Mouse (Mus musculus) heart, embryonic 10.5 days (tissue): ENCODE measurements around the gene Rbfox1. TPM values are rescaled to one million over a fixed set of nuclear protein-coding genes. Genes with fewer than 3 reads are reported as not detected.

Experiments used
- DNase-seq: peaks from one replicate; pipeline ENCODE4 v3.0.0-alpha.2; 2017; ENCODE audit warnings: low spot score
- H3K27ac ChIP-seq: fragments of 300-500 bp; sonication (generic); 2 replicates; pipeline ENCODE4 v1.5.1; 2016; ENCODE audit warnings: mild to moderate bottlenecking
- H3K27me3 ChIP-seq: fragments of 300-500 bp; sonication (generic); 2 replicates; pipeline ENCODE4 v1.6.1; 2016; ENCODE audit warnings: mild to moderate bottlenecking; ENCODE audit not compliant: poor library complexity, insufficient read depth, severe bottlenecking
- H3K36me3 ChIP-seq: fragments of 300-500 bp; sonication (generic); 2 replicates; pipeline ENCODE4 v1.6.1; 2016; ENCODE audit warnings: mild to moderate bottlenecking, moderate library complexity
- H3K4me1 ChIP-seq: fragments of 300-500 bp; sonication (generic); 2 replicates; pipeline ENCODE4 v1.6.1; 2016; ENCODE audit warnings: mild to moderate bottlenecking
- H3K4me3 ChIP-seq: fragments of 300-500 bp; sonication (generic); 2 replicates; pipeline ENCODE4 v1.5.1; 2016; ENCODE audit warnings: mild to moderate bottlenecking, moderate library complexity
- H3K9me3 ChIP-seq: fragments of 300-500 bp; sonication (generic); 2 replicates; pipeline ENCODE4 v1.6.1; 2016; ENCODE audit warnings: mild to moderate bottlenecking, moderate library complexity
- WGBS: fragments of 180-500 bp; shearing (Covaris S2); methylation state at CpG from one replicate; pipeline ENCODE4 v1.1.7; 2016; 5-methylcytosine and 5-hydroxymethylcytosine counted together
- polyA plus RNA-seq: library from polyadenylated mRNA; unstranded; fragments of >200 nt; fragmentation: Nextera tagmentation; extraction: Ambion mirVana; gene quantifications from 2 replicates; pipeline ENCODE4 v1.2.1, GENCODE M21; 2016

Rbfox1 gene
- polyA plus RNA-seq, 1 experiment from 2014 or later = 2.8 TPM

DNA sequence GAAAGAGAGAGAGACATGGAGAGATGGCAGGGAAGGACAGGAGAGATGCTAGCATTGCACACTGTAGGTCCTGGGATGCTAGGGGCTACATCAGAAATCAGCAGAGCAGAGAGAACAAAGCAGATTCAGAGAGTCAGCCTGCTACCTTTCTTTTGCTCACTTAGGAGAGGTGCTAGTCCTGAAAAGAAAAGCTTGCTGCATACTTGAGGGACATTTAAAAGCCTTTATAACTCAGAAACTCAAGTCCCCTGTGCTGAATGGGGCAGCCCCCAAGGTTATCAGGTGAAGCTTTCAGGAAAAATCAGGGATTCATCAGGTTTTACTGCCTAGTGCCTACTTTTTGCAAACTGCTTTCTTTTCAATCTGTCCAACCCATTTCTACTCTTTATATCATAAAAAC, 1480.7 kb downstream of the Rbfox1 start:
- no peak for DNase-seq

DNA sequence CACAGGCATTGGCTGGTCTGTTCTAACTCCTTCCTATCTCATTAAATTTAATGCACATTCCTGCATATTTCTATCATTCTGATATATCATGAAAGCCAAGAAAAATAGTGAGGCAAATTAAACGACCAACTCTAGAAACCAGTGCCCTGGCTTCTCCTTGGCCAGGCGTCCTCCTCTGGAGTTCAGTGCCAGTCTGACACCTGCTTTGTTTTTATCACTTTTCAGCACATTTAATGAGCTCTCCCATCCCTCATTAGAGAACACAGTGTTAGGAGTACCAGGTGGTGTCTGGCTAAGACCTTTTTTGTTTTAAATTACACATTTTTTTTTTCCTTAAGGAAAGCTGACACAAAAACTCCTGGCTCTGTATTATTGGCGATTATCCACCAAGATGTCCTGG, 1489.0 kb downstream of the Rbfox1 start:
- no peaks in the 10 kb centered on the region for H3K36me3 ChIP-seq
- H3K27me3 ChIP-seq = no peaks in the 10 kb centered on the region
- no peak overlapping the region for H3K27ac ChIP-seq
- no peaks in the 10 kb centered on the region for H3K4me1 ChIP-seq
- no peak overlapping the region for H3K4me3 ChIP-seq
- DNase-seq = no peak
- H3K9me3 ChIP-seq = no peaks in the 10 kb centered on the region
- WGBS = 72% methylated on average over 3 of the region's 3 CpGs

More for the DNA sequence above, 1480.7 kb downstream of the Rbfox1 start:
- H3K9me3 ChIP-seq = no peaks in the 10 kb centered on the region
- no peak overlapping the region for H3K27ac ChIP-seq
- no peaks in the 10 kb centered on the region for H3K27me3 ChIP-seq
- no peaks in the 10 kb centered on the region for H3K4me1 ChIP-seq
- no peak overlapping the region for H3K4me3 ChIP-seq
- no peaks in the 10 kb centered on the region for H3K36me3 ChIP-seq

DNA sequence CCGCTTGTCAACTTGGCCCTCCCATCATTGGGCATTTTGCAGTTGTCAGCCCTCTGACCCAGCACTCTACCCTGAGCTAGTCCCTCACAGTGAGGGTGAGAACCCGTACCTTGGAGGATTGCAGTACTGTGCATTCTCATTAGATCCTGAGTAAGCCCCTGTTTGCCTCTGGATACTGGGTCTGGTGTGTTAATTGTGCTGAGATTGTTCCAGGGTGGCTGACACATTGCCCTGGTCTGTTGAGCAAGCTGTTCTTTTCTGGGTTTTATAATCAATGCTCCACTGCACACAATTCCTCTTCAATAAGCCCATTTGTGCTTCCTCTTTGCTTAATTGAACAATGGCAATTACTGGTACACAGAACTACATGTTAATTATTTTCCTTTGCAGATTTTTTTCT, 1489.5 kb downstream of the Rbfox1 start:
- WGBS = 62% methylated on average over 2 of the region's 2 CpGs
- H3K27ac ChIP-seq = no peak overlapping the region
- DNase-seq = no peak

DNA sequence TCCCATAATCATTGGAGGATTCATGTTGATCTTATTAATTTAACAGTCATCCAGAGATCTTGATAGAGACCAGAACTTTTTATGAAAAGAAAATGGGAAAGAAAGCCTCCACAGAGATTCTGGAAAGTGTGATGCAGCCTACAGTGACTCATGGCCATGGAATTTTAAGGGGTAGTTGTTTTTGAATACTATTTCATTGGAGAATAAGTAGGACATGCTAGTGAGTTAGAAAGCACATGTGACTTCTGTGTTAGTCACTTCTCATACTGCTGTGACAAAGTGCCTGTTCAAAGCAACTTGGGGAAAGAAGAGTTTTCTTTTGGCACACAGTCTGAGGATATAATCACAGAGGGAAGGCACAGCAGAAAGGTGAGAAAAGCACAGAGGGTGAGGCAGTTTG, 1510.9 kb downstream of the Rbfox1 start:
- Histone ChIP-seq H3K4me3 (no peak overlapping the region), H3K27me3 (no peaks in the 10 kb centered on the region), H3K36me3 (no peaks in the 10 kb centered on the region), H3K27ac (no peak overlapping the region), H3K4me1 (no peaks in the 10 kb centered on the region), H3K9me3 (no peaks in the 10 kb centered on the region)
- no peak for DNase-seq

More for the DNA sequence above, 1489.5 kb downstream of the Rbfox1 start:
- no peak overlapping the region for H3K4me3 ChIP-seq
- H3K9me3 ChIP-seq = no peaks in the 10 kb centered on the region
- H3K4me1 ChIP-seq = no peaks in the 10 kb centered on the region
- no peaks in the 10 kb centered on the region for H3K27me3 ChIP-seq
- no peaks in the 10 kb centered on the region for H3K36me3 ChIP-seq

DNA sequence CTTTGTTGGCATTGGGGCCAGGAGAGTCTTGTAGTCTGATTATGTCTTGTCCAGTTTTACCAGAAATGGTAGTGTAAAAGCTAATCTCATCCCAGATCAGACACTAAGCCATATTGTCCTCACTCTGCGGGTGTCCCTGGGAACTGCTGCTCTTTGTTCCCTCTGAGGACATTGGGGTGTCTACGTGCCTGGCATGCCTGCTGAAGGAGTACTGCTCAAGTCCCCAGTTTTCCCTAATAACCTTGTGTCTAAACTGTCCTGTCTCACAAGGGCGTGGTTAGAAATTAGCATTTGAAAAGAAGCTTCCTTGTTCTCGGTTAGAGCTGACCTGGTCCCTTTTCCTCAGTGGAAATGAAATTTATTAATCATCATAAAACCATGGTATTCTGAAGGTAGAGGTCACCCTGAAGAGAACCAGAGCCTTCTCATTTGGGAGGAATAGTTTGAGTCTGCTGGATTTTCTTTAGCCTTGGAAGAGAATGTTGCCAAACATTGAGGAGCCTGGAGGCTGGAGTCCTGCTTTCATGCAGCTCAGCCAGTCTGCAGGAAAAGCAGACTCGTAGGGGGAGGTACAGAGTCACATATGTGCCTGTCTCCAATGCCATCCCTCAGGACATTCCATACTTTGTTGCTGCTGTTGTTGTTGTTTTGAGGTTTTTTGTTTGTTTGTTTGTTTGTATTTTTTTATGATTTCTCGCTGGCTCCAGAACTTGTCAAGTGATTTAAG, 1519.8 kb downstream of the Rbfox1 start:
- Histone ChIP-seq H3K4me3 (no peak overlapping the region), H3K27ac (no peak overlapping the region), H3K4me1 (no peaks in the 10 kb centered on the region), H3K27me3 (no peaks in the 10 kb centered on the region), H3K36me3 (no peaks in the 10 kb centered on the region), H3K9me3 (no peaks in the 10 kb centered on the region)
- DNase-seq = no peak
- WGBS = 55% methylated on average over 6 of the region's 6 CpGs

DNA sequence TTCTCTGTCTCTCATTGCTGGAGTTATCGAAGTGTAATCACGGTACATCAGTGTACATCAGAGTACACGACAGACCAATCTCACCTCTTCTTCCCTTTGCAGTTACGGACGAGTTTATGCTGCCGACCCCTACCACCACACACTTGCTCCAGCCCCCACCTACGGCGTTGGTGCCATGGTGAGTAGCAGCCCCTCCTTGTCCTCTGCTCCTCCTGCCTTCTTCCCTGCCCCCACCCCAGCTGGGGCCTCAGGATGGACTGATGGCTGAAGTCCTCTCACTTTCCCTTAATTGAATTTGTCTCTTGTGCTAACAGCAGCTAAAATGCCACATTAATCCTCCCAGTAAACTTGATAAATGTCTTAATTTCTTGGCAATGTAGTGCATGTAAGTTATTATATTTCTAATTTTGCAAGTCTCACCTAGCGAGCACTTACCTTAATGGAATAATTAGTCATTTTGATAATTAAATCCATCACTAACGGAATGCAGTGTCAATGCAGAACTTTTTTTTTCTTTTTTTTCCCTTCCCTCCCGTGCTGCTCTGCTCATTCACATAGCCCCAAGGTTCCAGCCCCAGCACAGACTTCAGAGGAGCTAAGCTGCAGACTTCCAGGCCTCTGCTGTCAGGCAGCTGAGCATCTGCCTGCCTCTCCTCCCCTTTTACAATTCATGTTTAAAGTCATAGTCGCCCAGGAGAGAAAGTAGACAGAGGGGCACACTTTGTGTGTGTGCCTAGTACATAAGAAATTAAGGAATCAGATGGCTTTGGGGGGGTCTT, 1522.9 kb downstream of the Rbfox1 start:
- DNase-seq = no peak
- no peaks in the 10 kb centered on the region for H3K4me1 ChIP-seq
- no peaks in the 10 kb centered on the region for H3K27me3 ChIP-seq
- no peaks in the 10 kb centered on the region for H3K9me3 ChIP-seq
- no peaks in the 10 kb centered on the region for H3K36me3 ChIP-seq
- no peak overlapping the region for H3K27ac ChIP-seq
- H3K4me3 ChIP-seq = no peak overlapping the region
- 48% methylated on average over 12 of the region's 12 CpGs for WGBS

DNA sequence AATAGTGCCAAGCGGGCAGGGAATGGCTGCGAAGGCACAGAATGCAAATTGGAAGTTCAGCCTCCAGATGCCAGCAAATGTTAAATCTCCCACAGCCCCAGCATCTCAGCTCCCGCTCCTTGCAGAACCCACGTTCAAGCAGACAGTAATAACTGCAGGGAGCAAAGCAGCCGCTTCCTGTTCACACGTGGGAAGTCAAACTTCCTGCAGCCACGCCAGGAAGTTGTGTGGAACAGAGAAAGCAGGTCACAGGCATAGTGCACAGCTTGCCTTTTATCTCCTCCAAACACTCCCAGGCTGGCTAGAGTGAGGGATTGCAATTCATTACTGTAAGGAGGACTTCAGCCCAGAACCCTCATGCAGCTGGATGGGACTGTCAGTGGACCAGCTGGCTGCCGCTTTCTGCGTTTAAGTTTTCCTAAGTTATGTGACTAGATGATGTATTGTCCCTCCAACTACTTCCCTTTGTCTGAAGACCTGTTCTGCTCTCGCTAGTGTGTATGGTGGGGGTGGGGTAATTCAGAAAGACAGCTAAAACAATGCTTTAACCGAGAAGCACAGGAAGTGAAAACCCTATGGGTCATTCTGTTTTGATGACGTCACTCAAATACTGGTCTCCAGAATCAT, 1534.6 kb downstream of the Rbfox1 start:
- Histone ChIP-seq H3K27me3 (no peaks in the 10 kb centered on the region), H3K9me3 (no peaks in the 10 kb centered on the region), H3K4me1 (0 out of 2 replicates have a peak, but pooled peaks cover 4% of the 10 kb centered on the region), H3K27ac (peak overlapping the region; percentile 76), H3K36me3 (no peaks in the 10 kb centered on the region), H3K4me3 (peak overlapping the region; percentile 18; the same call in 1 of the 2 replicates)
- DNase-seq = no peak
- WGBS = 28% methylated on average over 12 of the region's 12 CpGs

DNA sequence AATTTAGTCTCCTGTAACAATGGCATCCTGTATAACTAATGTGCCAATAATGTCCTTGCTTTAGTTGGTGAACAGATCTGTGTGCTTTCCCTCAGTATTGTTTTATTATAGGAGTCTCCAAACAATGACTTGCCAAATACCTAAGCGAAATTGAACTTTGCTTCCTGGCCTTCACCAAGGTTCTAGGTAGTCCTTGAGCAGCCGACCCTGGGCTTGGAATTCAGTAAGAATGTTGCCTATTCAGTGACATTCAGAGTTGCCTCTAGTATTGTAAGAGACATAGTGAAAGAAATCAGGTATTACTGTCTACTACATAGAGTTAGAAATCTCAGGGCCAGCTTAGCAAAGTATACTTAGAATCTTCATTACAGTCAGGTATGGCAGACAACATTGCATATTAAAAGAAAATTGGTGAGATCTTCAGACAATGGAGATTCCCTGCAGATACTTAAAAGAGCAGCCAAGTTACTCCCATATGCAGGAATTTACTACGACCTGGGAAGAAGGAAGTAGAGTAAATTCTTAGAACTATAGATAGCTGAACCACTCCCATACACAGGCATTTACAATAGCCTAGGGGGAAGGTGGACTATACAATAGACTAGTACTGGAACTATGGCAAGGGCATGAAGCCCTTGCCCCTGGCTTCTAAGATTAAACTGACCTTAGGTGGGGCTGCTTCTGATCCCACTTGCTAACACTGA, 1540.4 kb downstream of the Rbfox1 start:
- 66% methylated on average over 3 of the region's 3 CpGs for WGBS
- no peak for DNase-seq
- no peak overlapping the region for H3K4me3 ChIP-seq
- H3K9me3 ChIP-seq = no peaks in the 10 kb centered on the region
- no peak overlapping the region for H3K27ac ChIP-seq
- no peaks in the 10 kb centered on the region for H3K36me3 ChIP-seq
- H3K27me3 ChIP-seq = no peaks in the 10 kb centered on the region
- H3K4me1 ChIP-seq = no peaks in the 10 kb centered on the region

DNA sequence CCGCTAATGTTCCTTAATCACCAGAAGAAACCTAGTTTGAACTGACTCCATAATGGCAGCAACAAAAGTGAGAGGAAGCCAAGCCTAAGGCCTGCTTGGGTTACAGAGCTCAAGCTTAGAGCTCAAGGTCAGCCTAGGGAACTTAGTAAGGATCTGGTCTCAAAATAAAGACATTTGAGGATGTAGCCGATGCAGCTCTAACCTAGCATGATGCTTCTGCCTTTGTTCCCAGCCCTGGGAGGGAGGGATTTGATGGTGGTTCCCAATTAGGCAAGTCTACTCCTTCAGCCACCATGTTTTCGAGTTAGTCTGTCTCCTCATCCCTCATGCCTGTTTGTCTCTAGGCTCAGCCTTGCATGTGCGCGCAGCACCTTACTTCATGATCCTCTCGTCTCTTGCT, 1548.1 kb downstream of the Rbfox1 start:
- no peaks in the 10 kb centered on the region for H3K9me3 ChIP-seq
- 80% methylated on average over 6 of the region's 6 CpGs for WGBS

DNA sequence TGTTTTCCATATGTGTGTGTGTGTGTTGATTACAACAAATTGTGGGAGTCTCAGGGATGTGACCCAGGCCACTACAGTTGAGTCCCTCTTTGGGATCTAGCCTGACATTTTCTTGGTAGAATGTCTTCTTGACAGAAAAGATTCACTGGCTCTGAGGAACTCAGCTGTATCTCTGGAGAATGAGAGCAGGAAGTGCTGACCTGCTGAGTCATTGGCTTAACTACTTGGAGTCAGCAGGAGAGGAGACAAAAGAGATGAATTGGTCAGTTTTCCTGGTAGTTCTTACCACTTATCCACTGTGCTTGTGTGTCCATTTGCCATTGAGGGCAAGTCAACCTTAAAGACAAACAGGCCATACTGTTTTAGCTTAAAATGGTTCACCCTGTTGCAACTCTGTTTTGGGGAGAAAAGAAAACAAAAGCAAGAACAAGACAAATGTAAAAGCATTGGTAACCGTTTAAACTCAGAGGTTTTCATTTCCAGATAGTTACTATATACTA, 1561.7 kb downstream of the Rbfox1 start:
- no peaks in the 10 kb centered on the region for H3K4me1 ChIP-seq
- no peaks in the 10 kb centered on the region for H3K36me3 ChIP-seq
- no peak overlapping the region for H3K27ac ChIP-seq
- H3K27me3 ChIP-seq = no peaks in the 10 kb centered on the region
- no peak for DNase-seq
- no peak overlapping the region for H3K4me3 ChIP-seq
- no peaks in the 10 kb centered on the region for H3K9me3 ChIP-seq
- WGBS = 80% methylated on average over 1 of the region's 1 CpGs

More for the DNA sequence above, 1548.1 kb downstream of the Rbfox1 start:
- H3K27ac ChIP-seq = no peak overlapping the region
- no peak overlapping the region for H3K4me3 ChIP-seq
- DNase-seq = no peak
- H3K27me3 ChIP-seq = no peaks in the 10 kb centered on the region
- H3K36me3 ChIP-seq = no peaks in the 10 kb centered on the region
- H3K4me1 ChIP-seq = no peaks in the 10 kb centered on the region

DNA sequence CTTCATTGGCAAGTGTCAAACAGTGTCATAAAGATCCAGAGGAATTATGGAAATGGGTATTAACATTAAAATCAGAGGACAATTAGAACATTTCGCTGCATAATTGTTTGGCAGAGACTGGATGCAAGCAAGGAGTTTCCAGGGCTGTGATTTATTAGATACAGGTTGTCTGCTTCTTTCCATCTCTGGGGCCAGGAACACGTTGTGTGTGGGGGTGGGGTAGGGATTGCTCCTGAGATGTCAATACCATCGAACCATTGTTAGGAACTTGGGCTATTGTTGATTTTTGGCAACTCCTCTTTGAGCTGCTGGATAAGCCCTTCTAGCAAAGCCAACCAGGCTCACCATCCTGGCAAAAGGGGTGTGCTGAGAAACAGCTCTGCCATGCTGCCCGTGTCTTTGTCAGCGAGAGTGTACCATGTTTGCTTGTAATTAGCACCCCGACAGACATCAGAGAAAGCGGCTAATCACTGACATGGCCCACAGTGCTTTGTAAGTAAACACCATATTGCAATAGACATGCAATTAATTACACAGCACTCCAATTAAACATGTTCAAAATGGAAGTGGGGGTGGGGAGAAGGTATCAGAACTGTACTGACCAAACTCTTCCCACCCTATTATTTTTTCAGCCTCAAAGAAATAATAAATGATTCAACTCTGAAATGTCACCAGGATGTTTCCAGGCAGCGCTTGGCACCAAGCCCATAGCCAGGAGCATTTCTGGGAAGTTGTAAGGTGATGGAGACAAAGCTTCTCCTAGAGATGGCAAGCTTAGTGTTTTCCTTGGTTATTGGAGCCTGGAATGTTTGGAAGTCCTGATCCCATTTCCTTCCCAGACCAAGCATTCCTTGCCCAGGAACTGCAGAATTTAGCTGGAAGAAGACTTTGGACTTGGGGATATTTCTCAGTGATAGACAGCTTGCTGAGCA, 1562.8 kb downstream of the Rbfox1 start:
- 70% methylated on average over 8 of the region's 8 CpGs for WGBS
- Histone ChIP-seq H3K4me1 (no peaks in the 10 kb centered on the region), H3K4me3 (no peak overlapping the region), H3K36me3 (no peaks in the 10 kb centered on the region), H3K27ac (no peak overlapping the region), H3K27me3 (no peaks in the 10 kb centered on the region), H3K9me3 (no peaks in the 10 kb centered on the region)
- no peak for DNase-seq

DNA sequence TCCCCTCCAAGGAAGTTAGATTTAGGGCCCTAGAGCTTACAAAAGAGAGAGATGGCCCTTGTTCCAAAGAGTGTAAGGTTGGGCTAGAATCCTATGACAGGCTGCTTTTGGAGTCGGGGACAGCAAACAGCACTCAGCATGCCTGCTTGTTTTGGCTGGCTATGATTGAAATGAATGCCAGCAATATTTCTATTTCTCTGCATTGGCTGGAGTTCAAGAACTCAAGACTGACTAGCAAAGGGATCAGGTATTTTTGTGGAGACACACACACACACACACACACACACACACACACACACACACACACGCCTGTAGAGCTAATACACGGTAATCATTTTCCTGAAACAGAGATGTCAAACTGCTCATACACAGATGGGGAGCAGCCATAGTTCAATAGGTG, 1566.0 kb downstream of the Rbfox1 start:
- H3K4me1 ChIP-seq = no peaks in the 10 kb centered on the region
- no peak for DNase-seq
- WGBS = 75% methylated on average over 3 of the region's 3 CpGs

More for the DNA sequence above, 1566.0 kb downstream of the Rbfox1 start:
- Histone ChIP-seq H3K27me3 (no peaks in the 10 kb centered on the region), H3K27ac (no peak overlapping the region), H3K36me3 (no peaks in the 10 kb centered on the region), H3K4me3 (no peak overlapping the region), H3K9me3 (no peaks in the 10 kb centered on the region)
